Mouse (Mus musculus) cerebellum, adult 2 months (tissue): ENCODE measurements around the gene Ints3. TPM values are rescaled to one million over a fixed set of nuclear protein-coding genes. Genes with fewer than 3 reads are reported as not detected.

Experiments
- DNase-seq, 2 experiments: peaks; one replicate each; pipeline ENCODE4 v3.0.0; 2021
- H3K27ac ChIP-seq: fragments of 200-500 bp; 2 replicates; pipeline ENCODE4 v1.5.1; 2012; ENCODE audit warnings: low read length, control low read depth, inconsistent platforms; ENCODE audit not compliant: insufficient read depth
- H3K27me3 ChIP-seq: fragments of 200-500 bp; 2 replicates; pipeline ENCODE4 v1.6.1; 2012; ENCODE audit warnings: inconsistent platforms, mild to moderate bottlenecking, low read length, moderate library complexity; ENCODE audit not compliant: control insufficient read depth, insufficient read depth
- H3K4me1 ChIP-seq: fragments of 200-500 bp; 2 replicates; pipeline ENCODE4 v1.6.1; 2011; ENCODE audit warnings: low read length; ENCODE audit not compliant: control insufficient read depth, insufficient read depth
- H3K4me3 ChIP-seq: fragments of 200-500 bp; replicated peaks from 2 replicates; pipeline ENCODE3; 2011; ENCODE audit warnings: mild to moderate bottlenecking, low read depth, low read length, control low read depth; ENCODE audit not compliant: insufficient read depth
- CTCF ChIP-seq: fragments of 200-500 bp; IDR thresholded peaks from 2 replicates; pipeline ENCODE4 v1.5.1; 2011; ENCODE audit warnings: low read depth, mild to moderate bottlenecking, control low read depth, low read length, moderate library complexity, borderline replicate concordance; ENCODE audit not compliant: insufficient read depth
- POLR2A ChIP-seq: fragments of 200-500 bp; IDR thresholded peaks from 2 replicates; pipeline ENCODE4 v1.6.1; 2011; ENCODE audit warnings: low read length, control low read depth, borderline replicate concordance; ENCODE audit not compliant: insufficient read depth
- WGBS: fragments of 180-500 bp; shearing (Covaris S2); methylation state at CpG from one replicate; pipeline ENCODE4 v1.1.7; 2018; 5-methylcytosine and 5-hydroxymethylcytosine counted together
- polyA plus RNA-seq: library from polyadenylated mRNA; depleted of rRNA; stranded (reverse); fragments of >200 nt; gene quantifications from 2 replicates; pipeline ENCODE4 v1.2.3, GENCODE M21; 2012

Gene Ints3
- polyA plus RNA-seq, 1 experiment = 48.5 TPM

DNA sequence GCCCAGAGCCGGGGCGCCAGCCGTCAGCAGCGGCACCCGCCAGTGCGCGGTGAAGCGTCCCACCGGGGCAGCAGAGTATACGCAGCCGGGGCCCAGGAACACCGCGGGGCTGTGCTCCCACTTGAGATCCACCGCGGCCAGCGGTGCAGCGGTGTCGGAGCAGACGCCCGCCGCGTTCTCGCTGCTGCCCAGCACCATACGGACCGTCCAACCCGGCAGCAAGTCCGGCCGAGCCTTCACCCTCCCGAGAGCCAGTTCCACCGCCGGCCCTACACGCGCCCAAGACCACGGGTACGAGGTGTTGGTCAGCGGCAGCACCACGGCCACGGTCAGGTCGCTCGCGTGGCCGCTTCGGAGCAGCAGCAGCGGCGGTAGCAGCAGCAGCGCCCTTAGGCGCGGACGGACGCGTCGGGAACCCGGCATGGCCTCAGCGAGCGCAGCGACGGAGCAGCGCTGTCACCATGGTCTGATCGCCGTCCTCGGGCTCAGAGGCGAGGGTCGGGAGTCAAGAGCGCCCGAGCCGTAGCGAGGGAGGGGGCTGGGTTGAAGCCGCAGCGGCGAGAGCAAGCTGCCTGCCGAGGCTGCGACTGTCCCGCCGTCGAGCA is 31.8 kb upstream of the Ints3 start:
- Histone ChIP-seq H3K4me3 (peak overlapping the region; percentile 41), H3K27me3 (peaks cover 3% of the 10 kb centered on the region; the same call in 1 of the 2 replicates), H3K27ac (no peak overlapping the region), H3K4me1 (no peaks in the 10 kb centered on the region)
- peak in 1 of 2 experiments; percentile 30 for DNase-seq
- no peak for TF ChIP-seq CTCF
- TF ChIP-seq POLR2A = no peak
- WGBS = 1% methylated on average over 75 of the region's 75 CpGs

DNA sequence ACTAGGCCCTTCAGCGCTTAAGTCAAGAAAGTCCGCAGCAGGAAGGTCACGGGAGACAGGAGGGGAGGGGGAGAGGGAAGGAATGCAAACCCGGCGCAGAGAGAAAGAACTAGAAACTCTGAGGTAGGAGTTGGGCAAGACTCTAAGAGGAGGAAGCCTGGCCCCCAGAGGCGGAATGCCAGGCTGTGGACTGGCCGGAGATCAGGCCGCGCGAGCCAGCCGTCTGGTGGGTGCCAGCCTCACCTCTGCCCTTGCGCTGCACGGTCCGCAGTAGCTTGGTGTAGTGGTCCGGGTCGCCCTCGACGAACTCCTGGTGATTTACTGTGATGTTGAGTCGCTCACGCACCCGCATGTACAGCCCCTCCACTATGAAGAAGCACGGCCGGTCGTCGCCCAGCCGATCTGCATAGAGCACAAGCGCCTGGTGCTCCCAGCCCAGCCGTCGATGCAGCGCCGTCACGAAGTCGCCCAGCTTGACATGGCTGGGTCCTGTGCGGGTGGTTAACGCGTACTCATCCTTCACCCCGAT is 31.2 kb upstream of the Ints3 start:
- H3K27ac ChIP-seq = no peak overlapping the region
- no peaks in the 10 kb centered on the region for H3K4me1 ChIP-seq
- no peak for DNase-seq
- no peak overlapping the region for H3K4me3 ChIP-seq
- WGBS = 20% methylated on average over 37 of the region's 37 CpGs
- peaks cover 3% of the 10 kb centered on the region; the same call in 1 of the 2 replicates for H3K27me3 ChIP-seq
- no peak for TF ChIP-seq POLR2A
- TF ChIP-seq CTCF = no peak

DNA sequence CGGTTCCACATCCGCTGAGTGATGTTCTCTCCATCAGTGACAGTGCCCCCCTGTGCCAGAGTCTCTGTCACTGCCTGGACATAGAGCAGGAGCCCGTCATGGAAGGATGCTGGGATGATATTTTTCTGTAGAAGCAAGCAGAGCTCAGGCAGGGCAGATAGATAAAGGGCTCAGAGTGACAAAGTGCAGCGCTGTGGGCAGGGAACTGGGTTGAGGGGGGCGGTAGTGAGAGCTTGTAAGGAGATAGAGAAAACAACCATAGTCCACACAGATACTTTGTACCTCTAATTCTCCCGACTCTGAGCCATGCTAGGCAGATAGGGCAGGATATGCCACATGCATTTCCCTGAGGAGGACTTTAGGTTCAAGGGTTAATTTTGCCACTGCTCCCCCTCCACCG is 29.2 kb upstream of the Ints3 start:
- H3K4me1 ChIP-seq = no peaks in the 10 kb centered on the region
- 41% methylated on average over 7 of the region's 7 CpGs for WGBS
- no peak for TF ChIP-seq POLR2A
- no peak for TF ChIP-seq CTCF

DNA sequence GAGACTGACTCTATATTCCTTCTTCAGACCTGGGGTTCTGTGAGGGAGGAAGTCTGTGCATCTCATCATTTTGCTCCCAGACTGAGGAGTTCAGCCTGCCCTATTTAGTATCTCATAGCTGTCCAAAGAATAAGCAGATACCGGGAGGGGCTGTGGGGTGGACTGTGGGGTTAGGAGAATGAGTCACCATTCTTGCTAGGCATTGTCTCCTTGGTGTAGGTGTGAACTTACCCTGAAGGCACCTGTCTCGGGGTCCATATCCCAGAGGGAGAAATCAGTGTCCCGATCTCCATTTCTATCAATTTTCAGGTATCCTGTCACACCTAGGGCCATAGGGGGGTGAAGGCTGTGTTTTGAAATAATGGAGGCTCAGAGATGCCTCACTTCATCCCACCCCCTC is 28.5 kb upstream of the Ints3 start:
- WGBS = 95% methylated on average over 3 of the region's 3 CpGs
- no peak overlapping the region for H3K27ac ChIP-seq

More for the DNA sequence above, 29.2 kb upstream of the Ints3 start:
- no peak for DNase-seq
- peaks cover 3% of the 10 kb centered on the region; the same call in 1 of the 2 replicates for H3K27me3 ChIP-seq
- no peak overlapping the region for H3K27ac ChIP-seq
- H3K4me3 ChIP-seq = no peak overlapping the region

DNA sequence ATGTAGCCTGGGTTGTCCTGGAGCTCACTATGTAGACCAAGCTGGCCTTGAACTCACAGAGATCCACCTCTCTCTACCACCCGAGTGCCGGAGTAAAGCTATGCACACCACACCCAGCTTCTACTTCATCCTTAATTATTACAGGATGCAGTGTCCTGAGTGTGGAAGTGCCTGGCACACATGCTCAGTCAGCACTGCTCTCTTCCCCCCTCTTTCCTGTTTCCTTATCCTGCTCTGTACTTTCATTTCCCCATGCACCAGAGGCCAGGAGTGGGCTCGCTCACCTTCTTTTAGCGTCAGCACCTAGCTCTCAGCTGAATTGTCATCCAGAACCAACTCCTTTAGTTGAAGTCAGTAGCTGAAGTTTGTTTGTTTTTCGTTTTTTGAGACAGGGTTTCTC is 26.9 kb upstream of the Ints3 start:
- Histone ChIP-seq H3K4me3 (no peak overlapping the region), H3K27ac (no peak overlapping the region), H3K4me1 (no peaks in the 10 kb centered on the region), H3K27me3 (peaks cover 3% of the 10 kb centered on the region; the same call in 1 of the 2 replicates)
- no peak for DNase-seq
- 70% methylated on average over 5 of the region's 5 CpGs for WGBS
- TF ChIP-seq POLR2A = no peak
- TF ChIP-seq CTCF = no peak

More for the DNA sequence above, 28.5 kb upstream of the Ints3 start:
- no peak for DNase-seq
- TF ChIP-seq CTCF (no peak), POLR2A (no peak)
- Histone ChIP-seq H3K27me3 (peaks cover 3% of the 10 kb centered on the region; the same call in 1 of the 2 replicates), H3K4me3 (no peak overlapping the region), H3K4me1 (no peaks in the 10 kb centered on the region)

DNA sequence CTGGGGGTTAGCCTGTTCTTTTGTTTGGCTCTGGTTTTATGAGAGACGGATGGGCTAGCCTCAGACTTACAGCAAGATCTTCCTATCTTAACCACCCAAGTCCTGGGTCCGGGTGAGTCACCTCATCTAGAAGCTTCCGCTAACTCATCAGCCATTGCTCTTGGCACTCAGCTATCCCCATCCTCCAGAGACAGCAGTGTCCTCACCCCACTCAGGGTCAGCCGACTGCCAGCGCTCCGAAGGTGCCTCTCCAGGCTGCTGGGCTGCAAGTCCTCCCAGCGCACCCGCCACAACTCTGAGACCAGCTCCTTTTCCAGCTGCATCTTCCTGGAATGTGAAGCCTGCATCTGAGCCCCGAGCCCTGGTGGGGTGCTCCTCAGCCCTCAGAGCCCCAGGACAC is 26.3 kb upstream of the Ints3 start:
- no peak for TF ChIP-seq CTCF
- TF ChIP-seq POLR2A = no peak
- no peak overlapping the region for H3K4me3 ChIP-seq
- H3K4me1 ChIP-seq = no peaks in the 10 kb centered on the region
- WGBS = 75% methylated on average over 9 of the region's 9 CpGs
- H3K27ac ChIP-seq = no peak overlapping the region
- H3K27me3 ChIP-seq = no peaks in the 10 kb centered on the region
- no peak for DNase-seq

DNA sequence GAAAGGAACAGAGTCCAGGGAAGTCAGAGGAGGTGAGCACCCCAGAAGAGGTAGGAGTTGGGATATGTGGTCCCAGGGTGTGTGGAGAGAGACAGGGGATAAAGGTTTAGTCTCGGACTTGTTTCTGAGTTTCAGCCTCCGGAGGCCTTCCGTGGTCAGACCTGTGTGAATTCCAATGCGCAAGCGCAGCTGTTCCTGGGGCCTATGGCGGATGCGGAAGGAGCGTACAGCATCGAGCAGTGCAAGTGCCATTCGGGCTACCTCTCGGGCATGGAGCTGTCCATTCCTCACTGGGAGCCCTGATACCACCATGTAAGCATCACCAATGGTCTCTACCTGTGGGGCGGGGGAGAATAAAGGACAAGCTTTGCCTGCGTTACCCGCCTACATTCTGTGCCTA is 21.5 kb upstream of the Ints3 start:
- Histone ChIP-seq H3K27ac (no peak overlapping the region), H3K4me3 (no peak overlapping the region), H3K4me1 (no peaks in the 10 kb centered on the region), H3K27me3 (no peaks in the 10 kb centered on the region)
- TF ChIP-seq POLR2A = no peak
- no peak for TF ChIP-seq CTCF
- DNase-seq = no peak
- WGBS = 85% methylated on average over 14 of the region's 14 CpGs
